Mouse (Mus musculus) stomach, embryonic 15.5 days (tissue): ENCODE data around the gene Ddx1. TPM values are rescaled to one million over a fixed set of nuclear protein-coding genes. Genes with fewer than 3 reads are reported as not detected.

Experiments used
- ATAC-seq: fragments of 200-750 bp; cut with Nextera tagmentation; 2 replicates; pipeline ENCODE4 v1.8.0; 2017; ENCODE audit warnings: low read depth, moderate number of reproducible peaks, moderate TSS enrichment; ENCODE audit not compliant: insufficient read depth, low FRiP score
- H3K27ac ChIP-seq: fragments of 300-500 bp; sonication (generic); 2 replicates; pipeline ENCODE4 v1.5.1; 2015; ENCODE audit warnings: mild to moderate bottlenecking, inconsistent platforms
- H3K27me3 ChIP-seq: fragments of 300-500 bp; sonication (generic); replicated peaks from 2 replicates; pipeline ENCODE4 v1.6.1; 2015; ENCODE audit warnings: inconsistent platforms
- H3K36me3 ChIP-seq: fragments of 300-500 bp; sonication (generic); 2 replicates; pipeline ENCODE4 v1.6.1; 2015; ENCODE audit warnings: inconsistent platforms
- H3K4me1 ChIP-seq: fragments of 300-500 bp; sonication (generic); 2 replicates; pipeline ENCODE4 v1.6.1; 2015; ENCODE audit warnings: inconsistent platforms
- H3K4me2 ChIP-seq: fragments of 300-500 bp; sonication (generic); 2 replicates; pipeline ENCODE4 v1.6.1; 2015; ENCODE audit warnings: mild to moderate bottlenecking, inconsistent platforms
- H3K4me3 ChIP-seq: fragments of 300-500 bp; sonication (generic); replicated peaks from 2 replicates; pipeline ENCODE4 v1.5.1; 2015; ENCODE audit warnings: inconsistent platforms
- H3K9ac ChIP-seq: fragments of 300-500 bp; sonication (generic); 2 replicates; pipeline ENCODE4 v1.6.1; 2015; ENCODE audit warnings: inconsistent platforms
- H3K9me3 ChIP-seq: fragments of 300-500 bp; sonication (generic); 2 replicates; pipeline ENCODE4 v1.6.1; 2016; ENCODE audit warnings: inconsistent platforms
- WGBS: fragments of 180-500 bp; shearing (Covaris S2); methylation state at CpG from one replicate; pipeline ENCODE4 v1.1.7; 2015; 5-methylcytosine and 5-hydroxymethylcytosine counted together
- polyA plus RNA-seq: library from polyadenylated mRNA; unstranded; fragments of >200 nt; fragmentation: Nextera tagmentation; extraction: Ambion mirVana; gene quantifications from 2 replicates; pipeline ENCODE4 v1.2.1, GENCODE M21; 2015

The Ddx1 gene
- polyA plus RNA-seq, 1 experiment from 2014 or later = 110 TPM

GRCm38 (mm10) chr12:13217568-13217967, 31.4 kb downstream of the Ddx1 start:
- peak; percentile 79 for ATAC-seq
- Histone ChIP-seq H3K4me2 (0 out of 2 replicates have a peak overlapping the region, but pooled peaks have one; percentile 6), H3K4me3 (no peak overlapping the region), H3K27ac (peak overlapping the region; percentile 70), H3K9ac (no peak overlapping the region), H3K27me3 (no peaks in the 10 kb centered on the region), H3K9me3 (no peaks in the 10 kb centered on the region), H3K4me1 (peaks cover 8% of the 10 kb centered on the region; the same call in 1 of the 2 replicates), H3K36me3 (peaks cover 5% of the 10 kb centered on the region; the same call in 1 of the 2 replicates)
- 52% methylated on average over 3 of the region's 3 CpGs for WGBS

DNA sequence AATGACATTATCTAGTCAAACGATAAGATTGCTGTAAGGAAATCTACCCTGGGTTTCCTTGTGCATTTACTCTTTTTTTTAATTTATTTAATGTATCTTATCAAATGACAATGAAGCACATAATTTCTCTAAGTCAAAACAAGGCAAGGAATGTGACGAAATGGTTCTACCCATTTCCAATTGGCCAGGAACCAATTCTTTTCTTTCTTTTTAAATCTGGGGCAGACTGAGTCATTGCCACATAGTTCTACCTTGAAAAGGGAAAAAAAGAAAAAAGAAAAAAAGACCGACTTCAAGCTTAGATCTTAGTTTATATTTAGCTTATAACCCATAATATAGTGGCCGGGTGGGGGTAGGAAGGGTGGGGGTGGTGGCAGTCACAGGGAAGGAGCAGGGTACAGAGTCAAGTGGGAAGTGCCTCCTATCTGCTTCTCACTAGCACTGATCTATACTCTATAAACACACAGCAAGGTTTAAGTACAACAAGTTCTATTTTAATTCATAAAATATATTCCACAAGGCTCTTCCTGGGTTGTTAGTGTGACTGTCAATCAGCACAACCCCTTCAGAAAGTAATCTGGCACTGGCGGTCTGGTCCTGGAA, 32.4 kb downstream of the Ddx1 start:
- no peak overlapping the region for H3K9ac ChIP-seq
- no peaks in the 10 kb centered on the region for H3K27me3 ChIP-seq
- H3K4me3 ChIP-seq = no peak overlapping the region
- WGBS = 48% methylated on average over 5 of the region's 5 CpGs
- no peaks in the 10 kb centered on the region for H3K9me3 ChIP-seq
- peaks cover 8% of the 10 kb centered on the region; the same call in 1 of the 2 replicates for H3K4me1 ChIP-seq
- peaks cover 5% of the 10 kb centered on the region; the same call in 1 of the 2 replicates for H3K36me3 ChIP-seq
- H3K4me2 ChIP-seq = no peak overlapping the region
- no peak for ATAC-seq
- peak overlapping the region; percentile 70; the same call in 1 of the 2 replicates for H3K27ac ChIP-seq

DNA sequence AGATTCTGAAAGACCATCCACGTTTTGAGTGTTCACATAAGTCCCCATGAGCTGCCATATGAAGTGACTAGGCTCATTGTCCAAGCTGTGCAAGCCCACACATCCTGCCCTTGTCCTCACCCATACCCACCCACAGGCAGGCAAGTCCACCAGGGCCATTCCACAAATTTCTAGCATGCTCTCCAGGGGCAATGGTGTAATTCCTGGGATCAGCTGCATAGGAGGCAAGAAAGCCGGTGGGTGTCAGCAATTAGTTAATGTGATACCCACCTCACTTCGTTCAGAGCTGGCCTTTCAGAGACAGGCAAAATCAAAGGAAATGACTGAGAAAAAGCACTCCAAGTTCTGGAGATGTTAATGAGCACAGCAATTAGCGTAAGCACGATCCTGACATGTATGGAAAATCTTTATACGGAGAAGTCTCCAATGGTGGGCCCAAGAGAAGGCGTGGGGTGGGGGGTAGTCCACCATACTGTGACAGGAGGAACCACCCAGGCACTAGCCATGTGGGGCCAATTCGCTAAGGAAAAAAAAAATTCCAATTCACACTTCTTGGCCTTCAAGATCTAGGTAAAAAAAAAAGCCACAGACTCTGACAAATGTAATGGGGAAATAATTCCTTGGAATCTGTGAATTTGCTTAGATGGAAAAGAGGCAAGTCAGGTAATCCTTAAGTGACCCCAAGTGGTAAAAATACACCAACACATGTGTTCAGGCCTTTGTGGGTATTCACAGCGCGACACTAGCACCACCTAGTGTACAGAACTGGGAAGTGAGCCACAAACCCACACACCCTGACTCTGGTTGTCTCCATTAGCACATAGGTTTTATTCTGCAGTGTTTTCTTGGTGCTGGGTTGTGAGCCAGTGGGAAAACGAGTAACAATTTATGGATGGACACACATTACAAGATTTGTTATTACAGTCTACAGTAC, 34.4 kb downstream of the Ddx1 start:
- Histone ChIP-seq H3K4me2 (no peak overlapping the region), H3K9ac (no peak overlapping the region), H3K4me3 (no peak overlapping the region), H3K4me1 (peaks cover 8% of the 10 kb centered on the region; the same call in 1 of the 2 replicates), H3K27ac (no peak overlapping the region), H3K9me3 (no peaks in the 10 kb centered on the region), H3K36me3 (no peaks in the 10 kb centered on the region), H3K27me3 (no peaks in the 10 kb centered on the region)
- ATAC-seq = peak; percentile 57; the same call in 1 of the 2 replicates
- 33% methylated on average over 11 of the region's 11 CpGs for WGBS

GRCm38 (mm10) chr12:13211746-13212482, 37.1 kb downstream of the Ddx1 start:
- no peak overlapping the region for H3K27ac ChIP-seq
- no peak overlapping the region for H3K4me3 ChIP-seq
- H3K9ac ChIP-seq = no peak overlapping the region
- ATAC-seq = no peak
- H3K36me3 ChIP-seq = no peaks in the 10 kb centered on the region
- WGBS = 51% methylated on average over 11 of the region's 11 CpGs
- peaks cover 5% of the 10 kb centered on the region; the same call in 1 of the 2 replicates for H3K4me1 ChIP-seq
- H3K4me2 ChIP-seq = no peak overlapping the region
- peaks cover 4% of the 10 kb centered on the region; the same call in 1 of the 2 replicates for H3K27me3 ChIP-seq
- no peaks in the 10 kb centered on the region for H3K9me3 ChIP-seq

- no peak overlapping the region for H3K27ac ChIP-seq
- ATAC-seq = no peak
Observed at GRCm38 (mm10) chr12:13209692-13210377, 39.2 kb downstream of the Ddx1 start.

GRCm38 (mm10) chr12:13208983-13209451, 40.0 kb downstream of the Ddx1 start:
- no peak overlapping the region for H3K4me2 ChIP-seq
- H3K9ac ChIP-seq = no peak overlapping the region
- H3K36me3 ChIP-seq = no peaks in the 10 kb centered on the region
- no peaks in the 10 kb centered on the region for H3K9me3 ChIP-seq
- H3K27ac ChIP-seq = no peak overlapping the region
- H3K4me1 ChIP-seq = no peaks in the 10 kb centered on the region; the same call in 1 of the 2 replicates
- ATAC-seq = no peak
- H3K27me3 ChIP-seq = peaks cover 4% of the 10 kb centered on the region; the same call in 1 of the 2 replicates
- no peak overlapping the region for H3K4me3 ChIP-seq
- 76% methylated on average over 11 of the region's 11 CpGs for WGBS

More at GRCm38 (mm10) chr12:13209692-13210377, 39.2 kb downstream of the Ddx1 start:
- no peak overlapping the region for H3K4me2 ChIP-seq
- H3K9me3 ChIP-seq = no peaks in the 10 kb centered on the region
- H3K36me3 ChIP-seq = no peaks in the 10 kb centered on the region
- WGBS = 60% methylated on average over 13 of the region's 13 CpGs
- peaks cover 4% of the 10 kb centered on the region; the same call in 1 of the 2 replicates for H3K27me3 ChIP-seq
- H3K9ac ChIP-seq = no peak overlapping the region
- peaks cover 5% of the 10 kb centered on the region; the same call in 1 of the 2 replicates for H3K4me1 ChIP-seq
- H3K4me3 ChIP-seq = no peak overlapping the region

GRCm38 (mm10) chr12:13208517-13208916, 40.5 kb downstream of the Ddx1 start:
- Histone ChIP-seq H3K4me3 (no peak overlapping the region), H3K9ac (no peak overlapping the region), H3K9me3 (no peaks in the 10 kb centered on the region), H3K27ac (no peak overlapping the region), H3K4me1 (no peaks in the 10 kb centered on the region; the same call in 1 of the 2 replicates), H3K27me3 (peaks cover 4% of the 10 kb centered on the region; the same call in 1 of the 2 replicates), H3K36me3 (no peaks in the 10 kb centered on the region), H3K4me2 (no peak overlapping the region)
- no peak for ATAC-seq
- 68% methylated on average over 1 of the region's 1 CpGs for WGBS

GRCm38 (mm10) chr12:13207099-13207498, 41.9 kb downstream of the Ddx1 start:
- H3K27ac ChIP-seq = no peak overlapping the region
- WGBS = 47% methylated on average over 8 of the region's 8 CpGs
- no peaks in the 10 kb centered on the region for H3K36me3 ChIP-seq
- no peak overlapping the region for H3K4me2 ChIP-seq
- no peaks in the 10 kb centered on the region for H3K9me3 ChIP-seq
- ATAC-seq = no peak
- H3K4me3 ChIP-seq = no peak overlapping the region
- H3K4me1 ChIP-seq = no peaks in the 10 kb centered on the region; the same call in 1 of the 2 replicates
- H3K9ac ChIP-seq = no peak overlapping the region
- H3K27me3 ChIP-seq = peaks cover 4% of the 10 kb centered on the region; the same call in 1 of the 2 replicates

GRCm38 (mm10) chr12:13205733-13206132, 43.3 kb downstream of the Ddx1 start:
- Histone ChIP-seq H3K4me3 (no peak overlapping the region), H3K27me3 (peaks cover 4% of the 10 kb centered on the region; the same call in 1 of the 2 replicates), H3K27ac (no peak overlapping the region), H3K4me2 (no peak overlapping the region), H3K9me3 (no peaks in the 10 kb centered on the region), H3K4me1 (no peaks in the 10 kb centered on the region; the same call in 1 of the 2 replicates), H3K9ac (no peak overlapping the region), H3K36me3 (no peaks in the 10 kb centered on the region)
- ATAC-seq = no peak
- 74% methylated on average over 3 of the region's 3 CpGs for WGBS

- Histone ChIP-seq H3K27me3 (no peaks in the 10 kb centered on the region), H3K4me2 (no peak overlapping the region)
- ATAC-seq = no peak
Observed at GRCm38 (mm10) chr12:13202322-13202721, 46.7 kb downstream of the Ddx1 start.

GRCm38 (mm10) chr12:13200576-13200975, 48.4 kb downstream of the Ddx1 start:
- ATAC-seq = no peak
- 66% methylated on average over 6 of the region's 6 CpGs for WGBS
- H3K27ac ChIP-seq = no peak overlapping the region

More at GRCm38 (mm10) chr12:13202322-13202721, 46.7 kb downstream of the Ddx1 start:
- Histone ChIP-seq H3K9me3 (no peaks in the 10 kb centered on the region), H3K27ac (no peak overlapping the region), H3K4me3 (no peak overlapping the region), H3K9ac (no peak overlapping the region), H3K4me1 (no peaks in the 10 kb centered on the region), H3K36me3 (no peaks in the 10 kb centered on the region)

More at GRCm38 (mm10) chr12:13200576-13200975, 48.4 kb downstream of the Ddx1 start:
- no peak overlapping the region for H3K9ac ChIP-seq
- no peaks in the 10 kb centered on the region for H3K9me3 ChIP-seq
- H3K36me3 ChIP-seq = no peaks in the 10 kb centered on the region
- H3K4me2 ChIP-seq = no peak overlapping the region
- no peaks in the 10 kb centered on the region for H3K27me3 ChIP-seq
- H3K4me1 ChIP-seq = no peaks in the 10 kb centered on the region
- H3K4me3 ChIP-seq = no peak overlapping the region
